Mouse (Mus musculus): Measurements from ENCODE around the gene Cnpy1. TPM values are rescaled to one million over a fixed set of nuclear protein-coding genes. Genes with fewer than 3 reads are reported as not detected.

Cnpy1 gene
- total and polyA plus RNA-seq, 3 experiments, result not detected

GRCm38 (mm10) chr5:28158308-28159071 is 87.1 kb downstream of the Cnpy1 start:
- peaks cover 30% of the 10 kb centered on the region for H3K27me3 ChIP-seq (ENCODE audit: control insufficient read depth, insufficient read depth, low read length)
- no peaks in the 10 kb centered on the region for H3K4me1 ChIP-seq (ENCODE audit: control insufficient read depth, insufficient read depth, low read length)
- no peak overlapping the region for H3K27ac ChIP-seq
- H3K9ac ChIP-seq (ENCODE audit: low read depth, low read length), result no peak overlapping the region
- whole genome bisulfite sequencing, result 3% methylated on average over 31 of the region's 31 CpGs
- no peak for DNase-seq
- no peaks in the 10 kb centered on the region for H3K36me3 ChIP-seq (ENCODE audit: control insufficient read depth, insufficient read depth, low read length)
- no peak overlapping the region for H3K4me3 ChIP-seq
- H3K79me2 ChIP-seq (replicated peaks; ENCODE audit: control insufficient read depth, insufficient read depth, low read length), result no peaks in the 10 kb centered on the region
- TF ChIP-seq EP300 (IDR thresholded peaks at IDR 0.05; ENCODE audit: insufficient read depth, low read depth, low read length), result no peak
- TF ChIP-seq CTCF (IDR thresholded peaks at IDR 0.05), result no peak
- no peak for TF ChIP-seq POLR2A (IDR thresholded peaks at IDR 0.05; ENCODE audit: insufficient read depth, low read depth, low read length)
- intact Hi-C loops (cut with DNase I), result loop anchor here (5.0 kb wide), 1 partner anchor 41 kb away; no protein-coding TSS in a partner anchor

GRCm38 (mm10) chr5:28157781-28158180 is 87.8 kb downstream of the Cnpy1 start:
- Histone ChIP-seq H3K36me3 (ENCODE audit: control insufficient read depth, insufficient read depth, low read length) (no peaks in the 10 kb centered on the region), H3K9ac (ENCODE audit: low read depth, low read length) (no peak overlapping the region), H3K4me3 (no peak overlapping the region), H3K27me3 (ENCODE audit: control insufficient read depth, insufficient read depth, low read length) (peaks cover 29% of the 10 kb centered on the region), H3K27ac (no peak overlapping the region), H3K79me2 (replicated peaks; ENCODE audit: control insufficient read depth, insufficient read depth, low read length) (no peaks in the 10 kb centered on the region), H3K4me1 (ENCODE audit: control insufficient read depth, insufficient read depth, low read length) (no peaks in the 10 kb centered on the region)
- intact Hi-C loops (cut with DNase I), result loop anchor here (5.0 kb wide), 1 partner anchor 40 kb away; no protein-coding TSS in a partner anchor
- no peak for DNase-seq
- 4% methylated on average over 17 of the region's 17 CpGs for WGBS
- TF ChIP-seq POLR2A (IDR thresholded peaks at IDR 0.05; ENCODE audit: insufficient read depth, low read depth, low read length), result no peak
- no peak for TF ChIP-seq EP300 (IDR thresholded peaks at IDR 0.05; ENCODE audit: insufficient read depth, low read depth, low read length)
- TF ChIP-seq CTCF (IDR thresholded peaks at IDR 0.05), result no peak

- DNase-seq, result no peak
- Histone ChIP-seq H3K27ac (no peak overlapping the region), H3K4me3 (no peak overlapping the region), H3K36me3 (ENCODE audit: control insufficient read depth, insufficient read depth, low read length) (no peaks in the 10 kb centered on the region), H3K27me3 (ENCODE audit: control insufficient read depth, insufficient read depth, low read length) (peaks cover 25% of the 10 kb centered on the region), H3K9ac (ENCODE audit: low read depth, low read length) (no peak overlapping the region), H3K79me2 (replicated peaks; ENCODE audit: control insufficient read depth, insufficient read depth, low read length) (no peaks in the 10 kb centered on the region), H3K4me1 (ENCODE audit: control insufficient read depth, insufficient read depth, low read length) (no peaks in the 10 kb centered on the region)
- TF ChIP-seq CTCF (IDR thresholded peaks at IDR 0.05) (no peak), POLR2A (IDR thresholded peaks at IDR 0.05; ENCODE audit: insufficient read depth, low read depth, low read length) (no peak), EP300 (IDR thresholded peaks at IDR 0.05; ENCODE audit: insufficient read depth, low read depth, low read length) (no peak)
- intact Hi-C loops (cut with DNase I), result loop anchor here (5.0 kb wide), 1 partner anchor 40 kb away; no protein-coding TSS in a partner anchor
- 16% methylated on average over 9 of the region's 9 CpGs for WGBS
These were observed 88.4 kb downstream of the Cnpy1 start for GRCm38 (mm10) chr5:28157044-28157730.

Other genes starting within 250 kb of the Cnpy1 start
- gene Insig1, start 174.4 kb downstream of the Cnpy1 start, total RNA-seq (2021), result 10 to 100 TPM; 17.3 to 17.5 TPM
- gene Insig1, start 174.4 kb downstream of the Cnpy1 start, polyA plus RNA-seq (2012; rRNA removed), result 17.3 and 23.7 TPM in 2 replicates
- gene En2, start 80.1 kb downstream of the Cnpy1 start, total RNA-seq (2021), result under 1 TPM in 1 of 2 experiments, not detected in 1; 0.05 TPM
- gene En2, start 80.1 kb downstream of the Cnpy1 start, polyA plus RNA-seq (2012; rRNA removed), result not detected in 2 replicates
- 10 to 100 TPM; 38.5 to 41.1 TPM for gene Rbm33, start 71.3 kb upstream of the Cnpy1 start, total RNA-seq (2021)
- gene Rbm33, start 71.3 kb upstream of the Cnpy1 start, polyA plus RNA-seq (2012; rRNA removed), result 13.6 and 19.3 TPM in 2 replicates
- not detected for gene Shh, start 221.4 kb upstream of the Cnpy1 start, total RNA-seq (2021)
- not detected in 2 replicates for gene Shh, start 221.4 kb upstream of the Cnpy1 start, polyA plus RNA-seq (2012; rRNA removed)

Data from heart, adult 2 months (tissue).